ENCODE assay signal across 19 mouse cellular contexts in genomic region chr3:87785626-87786214, GRCm38 (mm10). TPM values are rescaled to one million over a fixed set of nuclear protein-coding genes. Genes with fewer than 3 reads are reported as not detected.
DNase-seq lines count a peak whose midpoint lies in the region; ATAC-seq and TF ChIP-seq lines count a peak whose summit lies in the region.
"Had no signal": no experiment of that assay in that cellular context is flagged by ENCODE, and none has a peak within 500 bp of the region (broad histone marks: within the 10 kb centered on the region; RNA-seq: fewer than 3 reads in every experiment).

No protein-coding gene starts in this region.

- no peak overlapping the region for H3K27ac ChIP-seq in kidney, postnatal 0 days
- no peak overlapping the region for H3K27ac ChIP-seq in embryonic facial prominence, embryonic 14.5 days (replicated peaks; ENCODE audit: low read depth, low read length)
- H3K27ac ChIP-seq in hindbrain, embryonic 16.5 days (ENCODE audit: low read depth, low read length) = no peak overlapping the region
- H3K27ac ChIP-seq: hindbrain, embryonic 13.5 days; left cerebral cortex, adult 2 months; midbrain, embryonic 12.5 days; stomach, embryonic 15.5 days had no signal

- H3K9ac ChIP-seq in kidney, postnatal 0 days (ENCODE audit: low read depth, low read length) = 0 out of 2 replicates have a peak overlapping the region, but pooled peaks have one; percentile 18
- H3K9ac ChIP-seq in embryonic facial prominence, embryonic 14.5 days (ENCODE audit: low read depth, low read length) = no peak overlapping the region
- no peak overlapping the region for H3K9ac ChIP-seq in hindbrain, embryonic 16.5 days (ENCODE audit: low read depth, low read length)
- H3K9ac ChIP-seq: hindbrain, embryonic 13.5 days; midbrain, embryonic 12.5 days; stomach, embryonic 15.5 days had no signal

- H3K4me2 ChIP-seq in kidney, postnatal 0 days (ENCODE audit: low read length) = no peak overlapping the region
- no peak overlapping the region for H3K4me2 ChIP-seq in embryonic facial prominence, embryonic 14.5 days (ENCODE audit: low read depth, low read length)
- no peak overlapping the region for H3K4me2 ChIP-seq in hindbrain, embryonic 16.5 days (ENCODE audit: low read length)
- H3K4me2 ChIP-seq: hindbrain, embryonic 13.5 days; midbrain, embryonic 12.5 days; stomach, embryonic 15.5 days had no signal

- no peak overlapping the region for H3K4me3 ChIP-seq in kidney, postnatal 0 days (replicated peaks; ENCODE audit: low read depth, low read length)
- no peak overlapping the region for H3K4me3 ChIP-seq in embryonic facial prominence, embryonic 14.5 days (ENCODE audit: low read depth, low read length)
- no peak overlapping the region for H3K4me3 ChIP-seq in hindbrain, embryonic 16.5 days (ENCODE audit: low read length)
- H3K4me3 ChIP-seq: hindbrain, embryonic 13.5 days; left cerebral cortex, adult 2 months; midbrain, embryonic 12.5 days; myocyte; stomach, embryonic 15.5 days had no signal

- H3K9me3 ChIP-seq in kidney, postnatal 0 days (replicated peaks; ENCODE audit: low read length) = no peaks in the 10 kb centered on the region
- H3K9me3 ChIP-seq in embryonic facial prominence, embryonic 14.5 days (ENCODE audit: control insufficient read depth, low read length) = no peaks in the 10 kb centered on the region
- H3K9me3 ChIP-seq in hindbrain, embryonic 16.5 days (ENCODE audit: control insufficient read depth, low read length) = no peaks in the 10 kb centered on the region
- H3K9me3 ChIP-seq: hindbrain, embryonic 13.5 days; midbrain, embryonic 12.5 days; stomach, embryonic 15.5 days had no signal

- no peak for ATAC-seq in kidney, postnatal 0 days (replicated peaks; ENCODE audit: low FRiP score, low read depth)
- ATAC-seq in embryonic facial prominence, embryonic 14.5 days (ENCODE audit: low read depth) = peak; percentile 84
- no peak for ATAC-seq in hindbrain, embryonic 16.5 days

- H3K27me3 ChIP-seq in kidney, postnatal 0 days (ENCODE audit: insufficient read depth, low read length) = no peaks in the 10 kb centered on the region
- 0 out of 2 replicates have a peak, but pooled peaks cover 2% of the 10 kb centered on the region for H3K27me3 ChIP-seq in embryonic facial prominence, embryonic 14.5 days (replicated peaks; ENCODE audit: control insufficient read depth, insufficient read depth, low read length)
- no peaks in the 10 kb centered on the region for H3K27me3 ChIP-seq in hindbrain, embryonic 16.5 days (replicated peaks; ENCODE audit: control insufficient read depth, insufficient read depth, low read length)

- H3K36me3 ChIP-seq in kidney, postnatal 0 days (ENCODE audit: insufficient read depth, low read length) = no peaks in the 10 kb centered on the region
- no peaks in the 10 kb centered on the region for H3K36me3 ChIP-seq in embryonic facial prominence, embryonic 14.5 days (ENCODE audit: control insufficient read depth, insufficient read depth, low read length)
- H3K36me3 ChIP-seq in hindbrain, embryonic 16.5 days (ENCODE audit: control insufficient read depth, insufficient read depth, low read length) = no peaks in the 10 kb centered on the region
- H3K36me3 ChIP-seq: hindbrain, embryonic 13.5 days; midbrain, embryonic 12.5 days; stomach, embryonic 15.5 days had no signal

- WGBS in kidney, postnatal 0 days = 17% methylated on average over 6 of the region's 6 CpGs
- 33% methylated on average over 6 of the region's 6 CpGs for WGBS in embryonic facial prominence, embryonic 14.5 days
- 38% methylated on average over 6 of the region's 6 CpGs for WGBS in hindbrain, embryonic 16.5 days

- TF ChIP-seq CTCF in kidney, postnatal 0 days (IDR thresholded peaks at IDR 0.05; ENCODE audit: low read depth) = no peak

- H3K4me1 ChIP-seq in kidney, postnatal 0 days (replicated peaks; ENCODE audit: insufficient read depth, low read length) = peaks cover 7% of the 10 kb centered on the region; the same call in 1 of the 2 replicates
- peaks cover 18% of the 10 kb centered on the region for H3K4me1 ChIP-seq in embryonic facial prominence, embryonic 14.5 days (ENCODE audit: control insufficient read depth, insufficient read depth, low read length)
- H3K4me1 ChIP-seq in hindbrain, embryonic 16.5 days (ENCODE audit: control insufficient read depth, insufficient read depth, low read depth, low read length) = no peaks in the 10 kb centered on the region

- peak; percentile 30 to 41 for DNase-seq in cerebellum, postnatal 10 days
- DNase-seq in cerebellum, postnatal 14 days = no peak
- DNase-seq in kidney, postnatal 0 days (ENCODE audit: low spot score) = peak; percentile 36
- DNase-seq in kidney, postnatal 36 days = no peak
- DNase-seq in MN1 (ENCODE audit: low spot score) = peak; percentile 92
- peak; percentile 86 for DNase-seq in embryonic facial prominence, embryonic 14.5 days (ENCODE audit: low spot score)
- DNase-seq: cerebellum, adult 9-11 months; gastrocnemius, postnatal 25 days; kidney, adult 8-10 months; liver; right cerebral cortex, adult 18-20 months; thymus, postnatal 14 days had no signal

RNA-seq across cellular contexts. Expression of gene Ntrk1, which starts 9.2 kb away (rescaled TPM):
- 2.1 and 2.3 TPM in 2 replicates for polyA plus RNA-seq in kidney, postnatal 0 days (2015; fragmentation: Nextera tagmentation; extraction: Ambion mirVana)
- polyA plus RNA-seq in embryonic facial prominence, embryonic 14.5 days (2014; fragmentation: Nextera tagmentation; extraction: Ambion mirVana) = 16.2 and 19.5 TPM in 2 replicates
- 6.6 and 7.3 TPM in 2 replicates for polyA plus RNA-seq in hindbrain, embryonic 16.5 days (2015; fragmentation: Nextera tagmentation; extraction: Ambion mirVana)
- polyA plus RNA-seq: myocyte had no signal

RNA-seq across cellular contexts. Expression of gene Insrr, which starts 11.0 kb away (rescaled TPM):
- polyA plus RNA-seq in kidney, postnatal 0 days (2015; fragmentation: Nextera tagmentation; extraction: Ambion mirVana) = 1.9 and 2.3 TPM in 2 replicates
- 1.2 and 1.6 TPM in 2 replicates for polyA plus RNA-seq in embryonic facial prominence, embryonic 14.5 days (2014; fragmentation: Nextera tagmentation; extraction: Ambion mirVana)
- polyA plus RNA-seq in hindbrain, embryonic 16.5 days (2015; fragmentation: Nextera tagmentation; extraction: Ambion mirVana) = 0.49 and 0.85 TPM in 2 replicates
- polyA plus RNA-seq: heart, postnatal 0 days; myocyte had no signal

RNA-seq across cellular contexts. Expression of gene Lrrc71, which starts 37.3 kb away (rescaled TPM):
- polyA plus RNA-seq in kidney, postnatal 0 days (2015; fragmentation: Nextera tagmentation; extraction: Ambion mirVana) = 0.37 and 0.45 TPM in 2 replicates
- 0.60 and 1.5 TPM in 2 replicates for polyA plus RNA-seq in embryonic facial prominence, embryonic 14.5 days (2014; fragmentation: Nextera tagmentation; extraction: Ambion mirVana)
- polyA plus RNA-seq in hindbrain, embryonic 16.5 days (2015; fragmentation: Nextera tagmentation; extraction: Ambion mirVana) = 0.67 and 0.80 TPM in 2 replicates

RNA-seq across cellular contexts. Expression of gene Pear1, which starts 38.4 kb away (rescaled TPM):
- polyA plus RNA-seq in kidney, postnatal 0 days (2015; fragmentation: Nextera tagmentation; extraction: Ambion mirVana) = 31.6 and 35.4 TPM in 2 replicates
- polyA plus RNA-seq in embryonic facial prominence, embryonic 14.5 days (2014; fragmentation: Nextera tagmentation; extraction: Ambion mirVana) = 26.7 and 29.6 TPM in 2 replicates
- polyA plus RNA-seq in hindbrain, embryonic 16.5 days (2015; fragmentation: Nextera tagmentation; extraction: Ambion mirVana) = 8.4 and 10.6 TPM in 2 replicates

Comparison
In these comparisons a context has a peak if more than half of its experiments do, and no peak if none do; other contexts are left out.
1. DNase-seq: peak in cerebellum, postnatal 10 days (2 of 2), kidney, postnatal 0 days (single experiment), MN1 (single experiment) and embryonic facial prominence, embryonic 14.5 days (single experiment); none in cerebellum, postnatal 14 days (0 of 2) and kidney, postnatal 36 days (0 of 2).